Mouse (Mus musculus) kidney, postnatal 25 days (tissue): ENCODE measurements around the gene Ston1.

Source experiments
- DNase-seq, 2 experiments: peaks; one replicate each; pipeline ENCODE4 v3.0.0; 2021; ENCODE audit warnings: mixed read lengths in 2 of 2

The Ston1 gene

DNA sequence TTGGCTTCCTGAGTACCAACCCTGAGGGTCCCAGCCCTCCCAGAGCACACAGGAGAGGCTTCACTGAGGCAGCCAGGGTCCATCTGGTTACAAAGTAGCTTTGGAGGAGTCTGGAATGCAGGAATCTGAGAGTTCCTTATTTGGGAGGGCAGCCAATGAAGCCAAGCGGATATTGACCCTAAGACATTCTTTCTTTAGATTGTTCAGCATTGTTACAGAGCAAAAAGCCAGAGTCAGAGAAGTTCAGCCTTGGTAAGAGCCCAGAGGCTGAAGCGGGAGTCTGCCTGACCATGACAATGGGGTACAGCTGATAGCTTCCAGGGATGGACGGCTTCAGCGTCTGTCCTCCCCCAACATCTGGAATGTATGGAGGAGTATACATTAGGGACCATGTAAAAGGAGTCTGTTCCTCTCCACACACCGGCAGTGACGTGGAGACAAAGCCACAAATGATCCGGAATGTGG is 28.9 kb downstream of the Ston1 start:
- DNase-seq: peak; percentile 43 to 51

DNA sequence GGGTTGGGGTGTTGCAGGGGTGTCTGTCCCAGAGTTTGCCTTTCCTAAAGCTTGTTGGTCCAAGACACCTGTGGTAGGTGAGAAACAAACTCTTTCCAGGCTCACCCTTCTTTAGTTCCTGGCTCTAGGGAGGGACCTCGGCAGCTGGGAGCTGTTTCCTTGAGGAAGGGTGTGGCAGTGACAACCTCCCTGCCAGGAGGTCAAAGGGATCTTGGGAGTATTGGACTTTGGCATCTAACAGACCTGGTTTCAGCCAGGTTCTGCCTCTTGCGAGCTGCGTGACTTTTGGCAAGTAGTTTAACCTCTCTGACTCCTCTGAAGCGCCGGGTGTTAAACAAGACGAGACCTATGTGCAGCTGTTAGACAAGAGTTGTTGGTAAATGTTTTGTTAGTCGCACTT is 29.7 kb downstream of the Ston1 start:
- DNase-seq: peak; percentile 55 to 82

DNA sequence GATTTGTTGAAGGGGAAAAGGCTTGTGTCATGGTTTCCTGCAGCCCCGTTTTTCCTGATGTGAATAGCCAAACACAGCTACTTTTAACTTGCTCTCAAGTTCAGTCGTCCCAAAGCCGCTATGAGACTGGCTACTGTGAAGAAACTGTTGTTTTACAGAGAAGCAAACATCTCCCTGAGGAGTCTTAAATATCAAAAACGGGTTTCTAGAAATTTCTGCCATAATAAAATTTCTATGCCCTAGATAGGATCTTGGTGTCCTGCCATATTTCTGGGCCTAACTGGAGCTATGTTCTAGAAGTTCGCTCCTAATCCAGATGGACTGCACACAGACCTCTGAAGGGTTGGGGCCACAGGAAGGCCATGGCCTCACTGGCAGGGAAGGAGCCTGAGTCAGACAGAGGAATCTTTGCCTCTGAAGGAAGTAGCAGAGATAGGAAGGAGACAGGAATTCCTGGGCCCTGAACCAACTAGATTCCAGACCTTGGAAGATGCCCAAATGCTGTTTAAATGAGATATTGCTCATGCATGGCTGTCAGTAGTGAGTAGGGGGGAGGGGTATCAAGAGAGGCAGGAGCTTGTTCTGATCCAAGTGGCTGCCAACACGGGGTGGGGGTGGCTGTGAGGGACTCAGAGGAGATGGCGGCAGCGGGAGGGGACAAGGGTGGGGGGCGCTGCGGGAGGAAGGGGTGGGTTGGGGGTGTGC is 31.3 kb downstream of the Ston1 start:
- DNase-seq: peak; percentile 75 to 88

DNA sequence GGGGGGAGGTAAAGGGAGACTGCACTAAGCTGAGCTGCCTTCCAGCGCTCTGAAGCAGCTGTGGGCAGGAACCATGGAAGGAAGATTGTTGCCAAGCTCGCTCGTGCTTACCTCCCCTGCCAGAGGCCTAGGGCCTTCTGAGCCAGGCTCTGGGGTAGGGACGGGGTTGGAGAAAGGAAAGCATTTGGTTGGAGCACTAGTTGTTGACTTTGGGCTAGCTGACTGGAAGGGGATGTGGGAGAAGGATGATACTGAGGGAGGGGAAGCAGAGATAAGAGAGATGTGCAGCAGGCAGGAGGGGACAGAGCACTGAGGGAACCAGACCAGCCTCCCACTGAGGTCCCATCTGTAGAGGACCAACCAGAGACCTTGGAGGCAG is 31.9 kb downstream of the Ston1 start:
- no peak for DNase-seq

DNA sequence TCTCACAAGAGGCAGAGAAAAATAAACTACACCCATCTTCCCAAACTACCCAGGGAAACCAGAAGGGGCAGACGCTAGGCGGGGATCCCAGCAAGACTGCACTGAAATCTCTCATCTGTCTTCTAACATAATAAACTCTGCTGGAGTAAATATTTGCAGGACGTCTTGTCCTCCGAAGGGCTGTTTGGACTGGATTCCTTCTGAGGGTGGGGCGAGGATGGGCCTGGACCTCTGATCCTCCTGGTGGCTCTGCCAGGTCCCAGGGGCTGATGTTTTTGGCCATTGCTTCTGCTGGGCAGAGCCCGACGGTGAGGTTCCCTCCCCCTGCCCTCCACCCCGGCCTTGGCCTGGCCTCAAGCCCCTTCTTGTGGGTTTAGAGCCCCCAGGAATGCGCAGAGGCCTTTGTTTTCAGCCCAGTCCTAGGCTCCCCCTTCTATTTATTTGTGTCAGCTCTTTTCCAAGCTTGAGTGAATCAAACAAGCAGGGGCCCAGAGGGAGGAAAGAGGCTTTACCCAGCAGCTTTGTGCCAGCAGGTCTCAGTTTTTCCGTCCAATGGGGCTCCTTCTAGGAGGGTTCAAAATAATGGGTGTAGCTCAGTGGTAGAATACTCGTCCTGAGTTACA is 32.6 kb downstream of the Ston1 start:
- DNase-seq: peak; percentile 54 to 84

DNA sequence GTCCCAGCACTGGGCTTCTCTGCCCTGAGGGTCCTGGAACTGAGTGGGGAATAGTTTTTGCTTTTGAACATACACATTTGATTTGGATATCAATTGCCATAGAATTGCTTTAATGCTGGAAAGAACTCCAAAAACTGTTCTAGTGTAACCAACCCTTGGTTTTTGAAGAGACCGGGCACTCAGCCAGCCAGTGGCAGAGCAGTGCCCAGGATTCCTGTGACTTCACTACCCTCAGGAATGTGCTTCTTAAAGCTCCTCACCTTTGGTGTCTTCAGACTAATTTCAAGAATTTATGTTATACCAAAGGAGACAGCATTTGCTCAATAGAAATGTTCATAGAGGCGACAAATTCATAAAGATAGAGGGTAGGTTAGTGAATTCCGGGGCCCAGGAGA is 33.1 kb downstream of the Ston1 start:
- DNase-seq: peak; percentile 88 to 90

DNA sequence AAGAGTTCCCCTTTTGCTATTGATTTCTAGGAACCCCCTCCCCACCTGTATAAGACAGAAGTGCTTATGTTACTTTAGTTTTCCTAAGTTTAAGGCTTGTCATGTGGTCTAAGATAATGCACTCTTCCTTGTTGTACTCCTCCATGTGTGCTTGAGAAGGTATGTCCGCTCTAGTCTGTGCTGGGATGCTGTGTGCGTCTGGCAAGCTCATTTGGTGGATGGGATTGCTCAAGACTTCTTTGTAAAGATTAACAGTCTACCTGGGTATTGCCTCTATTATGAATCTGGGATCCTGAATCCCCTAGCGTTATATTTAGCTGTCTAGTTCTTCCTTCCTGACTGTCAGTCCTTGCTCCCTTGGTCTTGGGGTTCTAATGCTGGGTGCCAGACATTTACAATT is 35.1 kb downstream of the Ston1 start:
- no peak for DNase-seq

DNA sequence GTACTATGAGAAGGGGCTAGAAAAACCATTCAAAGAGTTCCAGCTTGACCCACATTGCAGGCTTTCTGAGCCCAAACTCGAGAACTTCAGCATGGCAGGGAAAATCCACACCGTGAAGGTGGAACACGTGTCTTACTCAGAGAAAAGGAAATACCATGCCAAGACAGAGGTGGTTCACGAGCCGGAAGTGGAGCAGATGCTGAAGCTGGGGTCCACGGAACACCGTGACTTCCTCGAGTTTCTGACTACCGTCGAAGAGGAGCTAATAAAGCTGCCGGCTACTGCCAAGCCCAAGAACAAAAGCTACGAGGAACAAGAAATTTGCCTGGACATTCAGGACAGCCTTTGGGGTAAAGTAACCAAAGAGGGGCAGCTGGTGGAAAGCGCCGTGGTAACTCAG is 38.6 kb downstream of the Ston1 start:
- DNase-seq: no peak

DNA sequence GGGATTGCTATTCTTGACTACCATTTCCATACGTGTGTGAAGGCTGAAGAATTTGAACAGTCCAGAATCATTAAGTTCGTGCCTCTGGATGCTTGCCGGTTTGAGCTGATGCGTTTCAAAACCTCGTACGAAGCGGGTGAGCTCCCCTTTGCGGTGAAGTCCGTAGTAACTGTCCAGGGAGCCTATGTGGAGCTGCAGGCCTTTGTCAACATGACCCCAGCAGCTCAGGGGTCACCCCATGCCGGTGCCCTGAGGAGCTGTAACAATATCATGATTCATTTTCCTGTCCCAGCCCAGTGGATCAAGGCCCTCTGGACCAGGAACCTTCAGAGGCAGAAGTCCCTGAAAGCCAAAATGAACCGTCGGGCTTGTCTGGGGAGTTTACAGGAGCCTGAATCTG is 39.1 kb downstream of the Ston1 start:
- DNase-seq: peak; percentile 21 to 43

DNA sequence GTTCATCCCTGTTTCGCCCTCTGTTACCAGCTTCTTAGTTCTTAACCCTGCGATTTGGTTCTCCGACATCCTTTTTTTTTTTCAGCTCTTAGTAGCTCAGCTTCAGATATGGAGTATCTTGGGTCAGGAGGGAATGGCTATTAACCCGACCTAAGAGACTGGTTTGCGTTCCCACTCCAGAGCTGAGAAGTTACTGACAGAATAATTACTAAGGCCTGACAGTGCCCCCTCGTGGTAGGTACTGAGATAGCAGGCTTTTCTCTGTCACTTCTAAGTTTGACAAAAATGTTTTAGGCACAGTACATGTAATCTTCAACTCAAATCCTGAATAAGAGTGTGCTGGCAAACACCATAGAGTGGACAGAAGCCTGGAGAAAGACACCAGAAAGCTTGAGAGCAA is 43.5 kb downstream of the Ston1 start:
- DNase-seq: peak; percentile 72 to 84

DNA sequence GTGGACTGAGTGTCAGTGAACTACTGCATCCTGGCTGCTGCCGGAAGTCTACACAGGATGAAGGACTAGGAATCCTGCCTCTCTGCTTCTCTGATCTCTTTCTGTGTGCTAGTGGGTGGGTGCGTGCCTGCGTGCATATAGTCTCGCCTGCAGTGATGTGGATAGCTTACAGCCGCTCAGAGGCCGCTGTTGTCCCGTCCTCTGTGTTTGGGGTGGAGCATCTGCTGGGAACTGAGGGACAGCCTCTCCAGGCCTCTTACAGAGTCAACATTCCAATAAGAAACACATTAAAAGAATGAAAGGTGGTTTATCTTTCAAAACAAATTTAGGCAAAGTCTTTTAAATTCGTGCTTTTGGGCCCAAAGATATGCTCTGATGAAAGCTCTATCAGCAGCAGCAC is 44.4 kb downstream of the Ston1 start:
- no peak for DNase-seq

DNA sequence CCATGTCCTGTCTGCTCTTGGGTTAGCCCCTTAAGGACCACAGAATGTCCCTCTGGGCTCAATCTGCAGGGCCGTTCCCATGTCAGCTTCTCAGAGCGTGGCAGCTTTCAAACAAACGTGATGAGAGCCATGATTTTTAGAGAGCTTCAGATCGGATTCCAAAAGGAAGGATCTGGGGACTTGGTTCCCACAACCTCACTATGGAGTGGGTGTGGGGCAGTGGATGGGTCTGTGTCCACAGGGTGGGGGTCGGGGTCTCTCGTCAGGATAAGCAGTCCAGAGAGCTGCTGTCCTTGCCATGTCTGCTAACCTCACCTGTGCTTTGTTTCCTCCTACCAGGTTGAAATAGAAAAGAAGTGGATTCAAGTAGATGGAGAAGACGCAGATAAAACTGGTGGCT is 47.4 kb downstream of the Ston1 start:
- DNase-seq: no peak

DNA sequence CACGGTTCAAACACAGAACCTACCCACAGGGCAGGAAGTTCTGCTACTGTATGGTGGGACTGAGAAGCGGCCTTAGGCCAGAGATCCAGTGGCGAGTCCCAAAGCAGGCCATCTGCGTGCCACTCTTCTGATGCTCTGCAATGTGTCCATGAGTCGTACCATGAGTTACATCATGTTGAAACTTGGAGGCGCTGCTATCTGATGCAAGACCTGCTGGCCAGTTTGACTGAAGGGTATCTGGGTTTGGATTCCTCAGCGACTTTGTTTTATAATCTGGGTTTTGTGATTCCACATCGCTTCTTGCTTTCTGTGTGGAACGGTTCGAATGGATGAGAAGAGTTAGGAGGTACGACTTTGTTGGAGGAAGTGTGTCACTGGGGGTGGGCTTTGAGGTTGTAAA is 47.8 kb downstream of the Ston1 start:
- no peak for DNase-seq

DNA sequence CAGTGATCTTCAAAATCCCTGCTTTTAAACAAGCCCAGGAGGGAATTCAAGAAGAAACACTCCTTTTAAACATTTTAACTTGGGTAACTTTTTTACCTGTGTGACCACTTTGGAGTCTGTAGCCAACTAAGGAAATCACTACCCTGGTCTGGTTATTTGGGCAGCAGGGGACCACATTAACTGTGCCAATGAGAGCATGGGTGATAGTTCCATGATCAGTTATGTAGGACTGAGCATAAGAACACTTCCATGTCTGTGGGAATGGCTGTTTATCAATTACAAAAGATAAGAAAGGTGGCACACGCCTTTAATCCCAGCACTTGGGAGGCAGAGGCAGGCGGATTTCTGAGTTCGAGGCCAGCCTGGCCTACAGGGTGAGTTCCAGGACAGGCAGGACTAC is 49.7 kb downstream of the Ston1 start:
- DNase-seq: no peak

DNA sequence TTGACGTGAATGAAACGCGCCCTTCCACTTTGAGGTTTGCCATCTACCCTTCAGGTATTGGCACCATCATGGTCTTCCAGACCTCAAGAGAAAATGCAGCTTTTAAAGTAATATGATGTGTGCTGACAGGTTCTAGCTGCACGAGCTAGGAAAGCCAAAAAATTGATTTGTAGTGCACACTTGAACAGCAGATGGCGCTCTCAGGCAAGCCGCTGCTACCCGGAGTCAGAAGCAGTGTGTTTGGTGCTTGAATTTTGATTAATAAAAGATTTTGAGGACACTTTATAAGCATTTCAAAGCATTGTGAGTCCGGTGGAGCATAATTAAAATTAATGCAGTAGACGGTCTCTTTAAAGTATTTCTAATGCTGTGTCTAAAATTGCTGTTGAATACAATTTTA is 54.5 kb downstream of the Ston1 start:
- peak; percentile 58 to 72 for DNase-seq

DNA sequence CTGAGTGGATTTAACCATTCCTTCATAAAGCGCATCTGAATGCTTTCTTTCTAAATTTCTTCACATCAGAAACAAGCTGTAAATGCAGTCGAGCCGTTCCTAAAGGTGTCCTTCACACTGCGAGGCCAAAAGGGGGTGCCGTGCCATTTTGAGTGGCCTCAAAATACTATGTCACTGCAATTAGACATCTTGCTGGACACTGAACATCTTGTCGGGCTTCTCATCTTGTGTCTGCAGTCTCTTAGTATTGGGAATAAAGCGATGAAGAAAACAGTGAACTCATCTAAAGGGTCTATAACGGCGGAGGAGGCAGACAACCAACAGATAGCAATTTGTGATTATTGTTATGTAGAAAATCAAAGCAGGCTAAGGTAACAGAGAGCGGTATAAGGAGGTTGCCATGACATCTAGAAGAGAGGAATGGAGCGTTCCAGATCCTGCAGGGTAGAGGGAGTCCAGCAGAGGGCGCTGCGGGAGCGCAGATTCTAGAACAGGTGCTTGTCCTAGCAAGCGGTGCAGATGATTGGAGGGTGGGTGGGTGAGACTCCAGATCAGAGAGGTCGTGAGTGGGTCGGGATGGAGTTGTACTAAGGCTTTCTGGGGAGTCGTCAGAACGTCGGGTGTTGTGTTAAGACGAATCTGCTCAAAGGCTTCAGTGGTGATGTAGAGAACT is 55.4 kb downstream of the Ston1 start:
- peak; percentile 69 to 82 for DNase-seq

DNA sequence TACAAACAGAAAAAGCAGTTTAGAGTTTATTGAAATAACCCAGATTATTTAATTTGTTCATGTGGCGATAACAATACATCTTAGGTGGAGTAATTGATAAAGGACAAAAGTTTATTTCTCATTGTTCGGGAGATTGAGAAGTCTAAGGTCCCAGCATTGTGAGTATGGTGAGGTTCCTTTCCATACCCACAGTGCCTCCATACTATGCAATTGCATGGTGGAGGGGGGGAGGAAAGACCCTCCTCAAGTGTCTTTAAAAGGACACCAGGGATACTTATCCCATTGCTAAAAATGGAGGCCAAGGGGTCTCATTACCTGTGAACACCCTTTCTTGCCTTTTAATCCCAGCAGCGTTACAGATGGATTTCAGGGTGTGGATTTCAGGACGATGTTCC is 55.9 kb downstream of the Ston1 start:
- DNase-seq: no peak

DNA sequence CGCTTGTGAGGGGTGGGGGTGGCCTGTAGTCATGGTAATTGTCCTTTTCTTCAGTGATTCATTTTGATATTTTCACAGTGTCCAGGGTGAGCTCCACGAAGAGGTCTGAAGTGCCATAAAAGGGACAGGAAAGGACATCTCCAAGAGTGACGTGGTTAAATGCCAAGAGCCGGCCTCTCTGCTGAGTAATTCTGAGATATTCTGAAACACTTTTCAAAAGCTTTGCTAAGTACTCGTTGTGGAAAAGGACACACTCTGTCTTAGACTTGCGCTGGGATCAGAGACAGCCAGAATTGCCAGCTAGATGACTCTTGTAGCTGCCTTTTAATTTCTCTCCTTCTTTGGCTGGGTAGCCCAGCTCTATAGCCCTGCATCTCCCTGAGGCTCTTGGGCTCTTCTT is 61.0 kb downstream of the Ston1 start:
- DNase-seq: no peak

DNA sequence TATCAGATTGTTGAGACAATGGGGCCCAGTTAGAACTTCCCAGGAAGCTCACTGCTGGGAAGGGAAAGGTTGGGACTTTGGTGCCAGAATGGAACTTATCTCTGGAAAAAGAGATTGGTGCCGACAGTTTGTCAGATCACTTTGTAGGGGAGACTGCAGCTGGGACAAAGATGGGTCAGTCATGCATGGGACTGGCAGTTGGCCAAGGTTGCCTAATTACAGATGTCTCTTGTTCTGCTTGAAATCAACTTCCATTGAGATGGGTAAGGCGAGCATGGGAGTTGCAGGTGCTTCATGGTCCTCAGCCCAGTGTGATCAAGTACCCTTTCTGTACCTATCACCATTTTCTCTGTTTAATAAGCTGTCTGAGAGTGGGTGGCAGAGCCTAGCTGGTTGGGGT is 68.6 kb downstream of the Ston1 start:
- DNase-seq: peak in 1 of 2 experiments; percentile 19

DNA sequence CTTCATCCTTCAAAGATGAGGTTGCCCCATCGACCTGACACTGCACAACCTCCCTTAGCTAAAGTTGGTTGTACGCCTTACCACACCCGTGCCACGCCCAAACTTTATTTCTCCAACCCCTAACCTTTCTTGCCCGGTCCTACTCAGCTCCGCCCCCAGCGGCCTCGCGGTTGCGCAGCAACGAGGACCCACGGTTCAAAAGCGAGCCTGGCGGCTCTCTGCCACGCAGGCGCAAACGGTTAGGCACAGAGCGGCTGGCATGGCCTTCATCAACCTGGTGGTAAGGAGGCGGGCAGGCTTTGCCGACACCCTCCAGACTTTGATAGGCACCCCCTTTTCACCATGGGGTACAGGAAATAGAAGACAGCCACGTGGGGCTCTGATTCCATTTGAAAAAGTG is 71.0 kb downstream of the Ston1 start, which contains the start of gene Gtf2a1l:
Gtf2a1l (plus strand) TSS at position 209 of the 400 bp plus-strand sequence.
- peak; percentile 13 to 41 for DNase-seq

DNA sequence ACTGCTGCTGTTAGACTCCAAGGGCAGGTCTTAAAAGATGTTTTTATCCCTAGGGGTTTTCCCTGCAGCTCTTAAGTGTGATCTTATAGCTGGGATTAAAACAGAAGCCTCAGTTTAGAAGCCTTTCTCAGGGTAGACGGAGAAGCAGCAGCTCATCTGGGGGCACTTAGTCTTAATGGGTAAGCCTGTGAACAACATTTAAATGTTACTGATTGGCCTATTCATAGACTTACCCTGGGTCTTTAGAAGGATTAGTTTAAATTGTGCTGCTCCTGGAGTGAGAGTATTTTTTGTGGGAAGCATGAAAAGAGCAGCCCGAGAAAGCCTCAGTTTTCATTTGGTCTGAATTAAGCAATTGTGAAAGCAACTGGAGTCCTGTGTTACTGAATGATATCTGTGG is 72.4 kb downstream of the Ston1 start:
- DNase-seq: no peak

DNA sequence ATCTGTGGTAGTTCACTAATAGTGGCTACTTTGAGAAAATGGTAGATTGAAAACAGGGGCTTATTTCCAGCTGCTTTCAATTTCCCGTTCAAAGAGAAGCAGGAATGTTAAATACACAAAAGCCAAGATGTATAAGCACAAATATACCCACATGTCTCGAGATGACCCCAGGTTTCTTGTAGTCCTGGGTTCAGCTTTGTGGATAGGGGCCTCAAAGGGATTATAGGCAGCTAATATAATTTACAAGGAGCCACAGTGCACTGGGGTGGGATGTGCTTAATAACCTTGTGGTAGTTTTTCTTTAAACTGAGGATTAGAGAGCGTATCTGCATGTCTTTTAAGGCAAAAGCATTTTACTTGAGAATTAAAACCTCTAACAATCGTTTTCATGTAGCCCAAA is 73.3 kb downstream of the Ston1 start:
- DNase-seq: no peak

DNA sequence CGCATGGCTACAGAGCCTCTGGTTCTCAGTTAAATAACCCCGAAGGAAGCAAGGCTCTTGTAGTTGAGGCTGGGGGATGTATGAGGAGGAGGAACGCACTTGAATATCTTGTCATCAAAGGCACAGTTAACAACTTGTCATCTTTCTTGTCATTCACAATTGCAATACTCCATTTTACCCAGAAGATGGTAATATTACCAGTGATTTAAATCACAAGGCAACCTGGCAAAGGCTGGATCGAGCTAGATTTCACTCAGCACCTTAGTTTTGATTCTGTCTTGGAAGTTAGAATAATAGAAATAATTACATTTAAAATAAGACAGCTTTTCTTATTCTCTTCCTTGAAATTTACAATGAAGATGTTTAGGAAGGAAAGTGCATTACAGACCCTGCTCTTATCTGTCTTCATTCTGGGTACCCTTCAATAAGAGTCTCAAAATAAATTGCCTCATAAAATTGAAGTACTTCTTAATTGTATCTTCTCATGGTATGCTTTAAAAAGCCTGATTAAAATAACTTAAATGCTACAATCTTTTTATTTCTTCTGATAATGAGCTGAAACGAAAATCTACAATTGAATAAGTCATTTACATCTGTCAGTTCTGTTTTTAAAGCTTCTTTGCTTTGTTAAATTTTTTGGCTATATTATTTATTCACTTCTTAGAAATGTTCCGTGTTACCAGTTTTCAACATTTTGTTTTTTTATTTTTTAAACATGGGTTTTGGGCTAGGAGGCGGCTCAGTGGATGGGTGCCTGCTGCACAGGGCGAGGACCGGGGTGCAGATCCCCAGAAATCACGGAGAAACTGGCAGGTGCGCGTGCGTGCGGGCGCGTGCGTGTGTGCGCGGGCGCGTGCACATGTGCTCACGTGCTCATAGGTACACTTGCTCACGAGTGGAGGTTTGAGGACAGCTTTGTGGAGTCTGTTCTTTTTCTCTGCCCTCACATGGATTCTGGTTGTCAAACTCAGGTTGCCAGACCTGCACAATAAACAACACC is 78.1 kb downstream of the Ston1 start:
- DNase-seq: no peak
